Mouse (Mus musculus) MEL (cell line): Measurements from ENCODE around the gene Flot2.

Source experiments
- POLR2A ChIP-seq, 2 experiments: IDR thresholded peaks; 2 replicates each; pipeline ENCODE4 v1.6.1; 2011 to 2012; ENCODE audit warnings: low read length in 2 of 2, mild to moderate bottlenecking in 2 of 2, control low read depth in 1 of 2, improper control_type of control experiment in 1 of 2, low read depth in 1 of 2, moderate library complexity in 1 of 2; ENCODE audit not compliant: control insufficient read depth in 1 of 2, insufficient read depth in 1 of 2, poor library complexity in 1 of 2
- POLR2AphosphoS2 ChIP-seq: IDR thresholded peaks from 2 replicates; pipeline ENCODE4 v1.6.1; 2011; ENCODE audit warnings: low read length, improper control_type of control experiment

GRCm38 (mm10) chr11:78065906-78066305 lies 28.2 kb downstream of the Flot2 start:
- TF ChIP-seq POLR2A (IDR thresholded peaks at IDR 0.05; ENCODE audit: control insufficient read depth in 1 of 2, insufficient read depth in 1 of 2, low read depth in 1 of 2, low read length in 2 of 2, poor library complexity in 1 of 2) (no peak), POLR2AphosphoS2 (no peak)
